Mouse (Mus musculus): ENCODE measurements around the gene Krtap28-10. TPM values are rescaled to one million over a fixed set of nuclear protein-coding genes. Genes with fewer than 3 reads are reported as not detected.

Krtap28-10 gene
- polyA plus RNA-seq, 1 experiment from 2014 or later = not detected

GRCm38 (mm10) chr1:82991596-82991995 is 50.7 kb downstream of the Krtap28-10 start:
- peak overlapping the region; percentile 85 for H3K27ac ChIP-seq (ENCODE audit: low read length)
- no peaks in the 10 kb centered on the region for H3K9me3 ChIP-seq (ENCODE audit: control insufficient read depth, low read length)
- 0 out of 2 replicates have a peak, but pooled peaks cover 2% of the 10 kb centered on the region for H3K4me1 ChIP-seq (ENCODE audit: control insufficient read depth, insufficient read depth, low read length)
- no peak overlapping the region for H3K4me2 ChIP-seq (ENCODE audit: low read depth, low read length)
- H3K4me3 ChIP-seq (ENCODE audit: low read length) = no peak overlapping the region
- peak; percentile 91 for ATAC-seq
- H3K9ac ChIP-seq (ENCODE audit: low read depth, low read length) = no peak overlapping the region
- no peaks in the 10 kb centered on the region for H3K27me3 ChIP-seq (replicated peaks; ENCODE audit: control insufficient read depth, insufficient read depth, low read length)
- no peaks in the 10 kb centered on the region for H3K36me3 ChIP-seq (ENCODE audit: control insufficient read depth, insufficient read depth, low read length)
- WGBS = 47% methylated on average over 3 of the region's 3 CpGs

Other genes starting within 250 kb of the Krtap28-10 start
- gene Agfg1, start 203.0 kb downstream of the Krtap28-10 start, polyA plus RNA-seq (2015; fragmentation: Nextera tagmentation; extraction: Ambion mirVana) = 14.1 and 31.8 TPM in 2 replicates
- not detected in 2 replicates for gene A030005L19Rik, start 129.2 kb downstream of the Krtap28-10 start, polyA plus RNA-seq (2015; fragmentation: Nextera tagmentation; extraction: Ambion mirVana)
- gene A030014E15Rik, start 117.6 kb downstream of the Krtap28-10 start, polyA plus RNA-seq (2015; fragmentation: Nextera tagmentation; extraction: Ambion mirVana) = not detected in 2 replicates
- not detected in 2 replicates for gene Gm6217, start 111.1 kb downstream of the Krtap28-10 start, polyA plus RNA-seq (2015; fragmentation: Nextera tagmentation; extraction: Ambion mirVana)
- gene A030003K21Rik, start 99.1 kb downstream of the Krtap28-10 start, polyA plus RNA-seq (2015; fragmentation: Nextera tagmentation; extraction: Ambion mirVana) = not detected in 2 replicates
- not detected in 2 replicates for gene Gm7544, start 86.5 kb downstream of the Krtap28-10 start, polyA plus RNA-seq (2015; fragmentation: Nextera tagmentation; extraction: Ambion mirVana)
- not detected in 2 replicates for gene Gm47955, start 82.2 kb downstream of the Krtap28-10 start, polyA plus RNA-seq (2015; fragmentation: Nextera tagmentation; extraction: Ambion mirVana)
- not detected in 2 replicates for gene Gm47959, start 41.9 kb downstream of the Krtap28-10 start, polyA plus RNA-seq (2015; fragmentation: Nextera tagmentation; extraction: Ambion mirVana)
- gene Slc19a3, start 4.0 kb downstream of the Krtap28-10 start, polyA plus RNA-seq (2015; fragmentation: Nextera tagmentation; extraction: Ambion mirVana) = 1.9 and 2.0 TPM in 2 replicates
- gene Gm47969, start 2.5 kb upstream of the Krtap28-10 start, polyA plus RNA-seq (2015; fragmentation: Nextera tagmentation; extraction: Ambion mirVana) = not detected in 2 replicates
- gene A030005K14Rik, start 16.9 kb upstream of the Krtap28-10 start, polyA plus RNA-seq (2015; fragmentation: Nextera tagmentation; extraction: Ambion mirVana) = not detected in 2 replicates
- gene Krtap28-13, start 18.4 kb upstream of the Krtap28-10 start, polyA plus RNA-seq (2015; fragmentation: Nextera tagmentation; extraction: Ambion mirVana) = not detected in 2 replicates
- 4.0 and 5.1 TPM in 2 replicates for gene Ccl20, start 74.3 kb upstream of the Krtap28-10 start, polyA plus RNA-seq (2015; fragmentation: Nextera tagmentation; extraction: Ambion mirVana)
- gene Daw1, start 117.3 kb upstream of the Krtap28-10 start, polyA plus RNA-seq (2015; fragmentation: Nextera tagmentation; extraction: Ambion mirVana) = not detected in 2 replicates

Measured in intestine, embryonic 16.5 days (tissue).